Comparison of ENCODE assay signal across 7 mouse cellular contexts in the genomic region with DNA sequence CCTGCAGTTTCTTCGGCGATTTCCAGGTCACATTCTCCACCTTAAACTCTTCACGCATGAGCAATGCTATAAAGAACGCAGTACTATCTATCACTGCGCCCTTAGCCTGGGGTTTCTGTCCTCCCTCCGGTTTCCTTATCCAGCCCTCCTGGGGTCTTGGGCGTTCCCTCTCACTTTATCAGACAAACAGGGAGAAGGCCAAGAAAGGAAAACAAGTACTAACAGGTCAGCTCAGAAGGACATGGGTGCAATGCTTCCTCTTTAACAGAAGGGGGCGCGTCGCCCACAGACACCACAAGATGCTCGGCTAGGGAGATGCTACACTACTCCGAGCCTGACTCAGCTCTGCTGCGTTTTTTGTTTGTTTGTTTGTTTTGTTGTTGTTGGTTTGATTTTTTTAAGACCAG. TPM values are rescaled to one million over a fixed set of nuclear protein-coding genes. Genes with fewer than 3 reads are reported as not detected.
DNase-seq lines count a peak whose midpoint lies in the region; ATAC-seq and TF ChIP-seq lines count a peak whose summit lies in the region.

No protein-coding gene starts in this region.

- no peaks in the 10 kb centered on the region; the same call in 1 of the 2 replicates for H3K27me3 ChIP-seq in embryonic facial prominence, embryonic 11.5 days (ENCODE audit: control insufficient read depth, insufficient read depth, low read length)
- H3K27me3 ChIP-seq in midbrain, postnatal 0 days (ENCODE audit: insufficient read depth, low read length), result no peaks in the 10 kb centered on the region

- TF ChIP-seq CTCF in lung, adult 2 months (IDR thresholded peaks at IDR 0.05; ENCODE audit: insufficient read depth, low read length), result peak; percentile 82
- peak; percentile 75 for TF ChIP-seq CTCF in midbrain, postnatal 0 days (IDR thresholded peaks at IDR 0.05)

- TF ChIP-seq POLR2A in lung, adult 2 months (IDR thresholded peaks at IDR 0.05; ENCODE audit: borderline replicate concordance, extremely low read depth, low read depth, low read length), result no peak

- H3K4me1 ChIP-seq in lung, adult 2 months (ENCODE audit: control insufficient read depth, insufficient read depth, low read length), result no peaks in the 10 kb centered on the region
- H3K4me1 ChIP-seq in embryonic facial prominence, embryonic 11.5 days (ENCODE audit: control insufficient read depth, insufficient read depth, low read length), result no peaks in the 10 kb centered on the region
- no peaks in the 10 kb centered on the region for H3K4me1 ChIP-seq in midbrain, postnatal 0 days (ENCODE audit: insufficient read depth, low read length)

- WGBS in lung, adult 2 months, result 24% methylated on average over 13 of the region's 13 CpGs
- WGBS in embryonic facial prominence, embryonic 11.5 days, result 25% methylated on average over 13 of the region's 13 CpGs
- 20% methylated on average over 13 of the region's 13 CpGs for WGBS in midbrain, postnatal 0 days

- no peaks in the 10 kb centered on the region for H3K9me3 ChIP-seq in embryonic facial prominence, embryonic 11.5 days (replicated peaks; ENCODE audit: control insufficient read depth, low read length)
- H3K9me3 ChIP-seq in midbrain, postnatal 0 days (ENCODE audit: low read length), result no peaks in the 10 kb centered on the region

- no peaks in the 10 kb centered on the region for H3K36me3 ChIP-seq in embryonic facial prominence, embryonic 11.5 days (replicated peaks; ENCODE audit: control insufficient read depth, insufficient read depth, low read depth, low read length)
- H3K36me3 ChIP-seq in midbrain, postnatal 0 days (ENCODE audit: insufficient read depth, low read length), result no peaks in the 10 kb centered on the region

- no peak for ATAC-seq in embryonic facial prominence, embryonic 11.5 days (replicated peaks; ENCODE audit: insufficient number of reproducible peaks, low FRiP score, low TSS enrichment, low read depth)
- no peak for ATAC-seq in midbrain, postnatal 0 days (ENCODE audit: low FRiP score)

- no peak for DNase-seq in lung, adult 2 months
- DNase-seq in lung, postnatal 25 days (ENCODE audit: low spot score), result no peak
- DNase-seq in ZHBTc4 (ENCODE audit: low read depth, low spot score), result peak; percentile 91
- peak; percentile 63 for DNase-seq in embryonic facial prominence, embryonic 11.5 days (ENCODE audit: low spot score)
- peak; percentile 60 for DNase-seq in midbrain, postnatal 0 days (ENCODE audit: low spot score)
- no peak for DNase-seq in frontal cortex, postnatal 10 days (ENCODE audit: low spot score in 2 of 2)
- DNase-seq in right cerebral cortex, postnatal 36 days (ENCODE audit: low spot score in 2 of 2), result no peak

- H3K9ac ChIP-seq in embryonic facial prominence, embryonic 11.5 days (replicated peaks; ENCODE audit: low read length), result no peak overlapping the region
- no peak overlapping the region for H3K9ac ChIP-seq in midbrain, postnatal 0 days (replicated peaks; ENCODE audit: low read length, poor library complexity, severe bottlenecking)

- H3K27ac ChIP-seq in embryonic facial prominence, embryonic 11.5 days (replicated peaks; ENCODE audit: low read depth, low read length), result no peak overlapping the region
- H3K27ac ChIP-seq in midbrain, postnatal 0 days (ENCODE audit: low read depth, low read length), result no peak overlapping the region

- no peak overlapping the region for H3K4me3 ChIP-seq in lung, adult 2 months (replicated peaks; ENCODE audit: extremely low read depth, low read depth, low read length)
- H3K4me3 ChIP-seq in embryonic facial prominence, embryonic 11.5 days (ENCODE audit: low read depth, low read length), result no peak overlapping the region
- no peak overlapping the region for H3K4me3 ChIP-seq in midbrain, postnatal 0 days (ENCODE audit: low read depth, low read length)

- H3K4me2 ChIP-seq in embryonic facial prominence, embryonic 11.5 days (ENCODE audit: low read depth, low read length), result no peak overlapping the region
- no peak overlapping the region for H3K4me2 ChIP-seq in midbrain, postnatal 0 days (ENCODE audit: low read depth, low read length, poor library complexity, severe bottlenecking)

RNA-seq across cellular contexts. Expression of a gene that starts 11.3 kb away (rescaled TPM):
- polyA plus RNA-seq in lung, adult 2 months (2012; rRNA removed), result 48.5 and 75.4 TPM in 2 replicates
- polyA plus RNA-seq in embryonic facial prominence, embryonic 11.5 days (2014; fragmentation: Nextera tagmentation; extraction: Ambion mirVana), result 12.4 and 15.9 TPM in 2 replicates
- total RNA-seq in midbrain, postnatal 0 days (2014; rRNA removed), result 143 and 179 TPM in 2 replicates
- polyA plus RNA-seq in midbrain, postnatal 0 days (2015; fragmentation: Nextera tagmentation; extraction: Ambion mirVana), result 394 and 409 TPM in 2 replicates

RNA-seq across cellular contexts. Expression of a gene that starts 11.3 kb away (rescaled TPM):
- polyA plus RNA-seq in lung, adult 2 months (2012; rRNA removed), result 0.40 TPM in 1 of 2 replicates, not detected in the other
- 0.46 TPM in 1 of 2 replicates, not detected in the other for polyA plus RNA-seq in embryonic facial prominence, embryonic 11.5 days (2014; fragmentation: Nextera tagmentation; extraction: Ambion mirVana)
- 2.1 TPM in 1 of 2 replicates, not detected in the other for total RNA-seq in midbrain, postnatal 0 days (2014; rRNA removed)
- 1.5 and 1.9 TPM in 2 replicates for polyA plus RNA-seq in midbrain, postnatal 0 days (2015; fragmentation: Nextera tagmentation; extraction: Ambion mirVana)

RNA-seq across cellular contexts. Expression of a gene that starts 18.1 kb away (rescaled TPM):
- 42.2 and 66.5 TPM in 2 replicates for polyA plus RNA-seq in lung, adult 2 months (2012; rRNA removed)
- polyA plus RNA-seq in embryonic facial prominence, embryonic 11.5 days (2014; fragmentation: Nextera tagmentation; extraction: Ambion mirVana), result 82.7 and 98.5 TPM in 2 replicates
- 12.6 and 13.5 TPM in 2 replicates for total RNA-seq in midbrain, postnatal 0 days (2014; rRNA removed)
- 11.1 and 12.3 TPM in 2 replicates for polyA plus RNA-seq in midbrain, postnatal 0 days (2015; fragmentation: Nextera tagmentation; extraction: Ambion mirVana)

Comparison
In these comparisons a context has a peak if more than half of its experiments do, and no peak if none do; other contexts are left out.
1. DNase-seq: peak in ZHBTc4 (single experiment), embryonic facial prominence, embryonic 11.5 days (single experiment) and midbrain, postnatal 0 days (single experiment); none in lung, adult 2 months (single experiment), lung, postnatal 25 days (single experiment), frontal cortex, postnatal 10 days (0 of 2) and right cerebral cortex, postnatal 36 days (0 of 2).